Mouse (Mus musculus) G1E (cell line): Measurements from ENCODE around the gene Ndufv2. TPM values are rescaled to one million over a fixed set of nuclear protein-coding genes. Genes with fewer than 3 reads are reported as not detected.

Experiments
- ATAC-seq: 2 replicates; pipeline ENCODE4 v1.8.0; 2016; ENCODE audit warnings: mild to moderate bottlenecking; ENCODE audit not compliant: insufficient number of reproducible peaks, poor library complexity, low FRiP score, severe bottlenecking; ENCODE audit errors: extremely low read depth
- DNase-seq: peaks from one replicate; pipeline ENCODE4 v3.0.0; 2012; ENCODE audit warnings: low spot score
- H3K27me3 ChIP-seq: 2 replicates; pipeline ENCODE4 v1.6.1; 2012; ENCODE audit warnings: mild to moderate bottlenecking, low read length, inconsistent platforms; ENCODE audit not compliant: insufficient read depth
- H3K36me3 ChIP-seq: replicated peaks from 2 replicates; pipeline ENCODE3; 2012; ENCODE audit warnings: mild to moderate bottlenecking, inconsistent platforms
- H3K4me1 ChIP-seq: 2 replicates; pipeline ENCODE4 v1.6.1; 2012; ENCODE audit warnings: low read depth, low read length, inconsistent platforms, mixed read lengths; ENCODE audit not compliant: insufficient read depth
- H3K4me3 ChIP-seq: 2 replicates; pipeline ENCODE4 v1.5.1; 2012; ENCODE audit warnings: low read depth, mild to moderate bottlenecking, inconsistent platforms, low read length, moderate library complexity, mixed read lengths
- H3K9me3 ChIP-seq: replicated peaks from 2 replicates; pipeline ENCODE4 v1.6.1; 2012; ENCODE audit warnings: inconsistent platforms
- GATA1 ChIP-seq: IDR thresholded peaks from 2 replicates; pipeline ENCODE4 v1.6.1; 2012; ENCODE audit warnings: borderline replicate concordance, low read length, inconsistent platforms, mixed read lengths
- GATA2 ChIP-seq: IDR thresholded peaks from 2 replicates; pipeline ENCODE4 v1.6.1; 2012; ENCODE audit warnings: low read depth, low read length, inconsistent platforms, borderline replicate concordance
- POLR2AphosphoS5 ChIP-seq: IDR thresholded peaks from 2 replicates; pipeline ENCODE4 v1.6.1; 2012; ENCODE audit warnings: low read depth, low read length, inconsistent platforms; ENCODE audit not compliant: insufficient replicate concordance
- TAL1 ChIP-seq: conservative IDR thresholded peaks from 2 replicates; pipeline ENCODE4 v1.6.1; 2012; ENCODE audit warnings: low read depth, low read length, inconsistent platforms, mixed read lengths
- polyA plus RNA-seq: library from polyadenylated mRNA; stranded (reverse); fragments of >175 nt; gene quantifications from 2 replicates; pipeline ENCODE4 v1.2.3, GENCODE M21; 2012
- total RNA-seq, 2 experiments: library from RNA; stranded (forward) in 1 of 2; stranded (reverse) in 1 of 2; fragments of 200-1000 nt in 1 of 2; fragments of >200 nt in 1 of 2; fragmentation: Nextera tagmentation in 1 of 2; gene quantifications; 2 replicates each; pipeline ENCODE4 v1.2.3; 2014 to 2017

The Ndufv2 gene
- total and polyA plus RNA-seq, 3 experiments: 115 to 216 (median 133) TPM

DNA sequence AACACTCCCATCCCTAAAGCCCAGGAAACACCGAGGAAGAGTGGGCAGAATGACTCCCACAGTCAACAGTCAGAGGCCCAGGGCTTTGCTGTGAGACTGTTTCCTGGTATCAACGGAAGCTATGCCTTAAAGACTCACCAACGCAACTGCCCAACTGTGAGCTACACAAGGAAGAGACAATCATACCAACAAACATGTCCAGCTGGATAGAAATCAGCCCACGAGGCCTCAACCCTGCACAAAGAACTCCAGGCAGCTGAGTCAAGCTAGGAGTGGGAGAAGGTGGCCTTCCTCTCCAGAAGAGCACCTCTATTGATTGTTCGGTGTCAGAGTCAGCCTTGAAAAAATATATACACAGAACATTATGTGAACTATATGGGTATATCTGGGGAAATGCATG, 69.4 kb downstream of the Ndufv2 start:
- Histone ChIP-seq H3K4me1 (peaks cover 6% of the 10 kb centered on the region), H3K4me3 (no peak overlapping the region), H3K27me3 (no peaks in the 10 kb centered on the region), H3K36me3 (peaks cover 40% of the 10 kb centered on the region), H3K9me3 (0 out of 2 replicates have a peak, but pooled peaks cover 2% of the 10 kb centered on the region)
- DNase-seq (no peak), ATAC-seq (no peak)
- TF ChIP-seq TAL1 (no peak), GATA2 (no peak), POLR2AphosphoS5 (no peak), GATA1 (no peak)

Other genes with a start within 250 kb of the Ndufv2 start
- 29.6 and 32.5 TPM in 2 replicates for gene Ralbp1, start 215.8 kb downstream of the Ndufv2 start, total RNA-seq (2014; fragmentation: Nextera tagmentation)
- gene Ralbp1, start 215.8 kb downstream of the Ndufv2 start, total RNA-seq (2017): 63.1 and 69.1 TPM in 2 replicates
- gene Ralbp1, start 215.8 kb downstream of the Ndufv2 start, polyA plus RNA-seq: 54.8 and 58.4 TPM in 2 replicates
- 45.0 and 46.0 TPM in 2 replicates for gene Twsg1, start 150.3 kb downstream of the Ndufv2 start, total RNA-seq (2014; fragmentation: Nextera tagmentation)
- 27.5 and 28.8 TPM in 2 replicates for gene Twsg1, start 150.3 kb downstream of the Ndufv2 start, total RNA-seq (2017)
- 24.2 and 31.6 TPM in 2 replicates for gene Twsg1, start 150.3 kb downstream of the Ndufv2 start, polyA plus RNA-seq
- 59.2 and 67.7 TPM in 2 replicates for gene Ankrd12, start 24.5 kb downstream of the Ndufv2 start, total RNA-seq (2014; fragmentation: Nextera tagmentation)
- 61.0 and 74.8 TPM in 2 replicates for gene Ankrd12, start 24.5 kb downstream of the Ndufv2 start, total RNA-seq (2017)
- 5.5 and 5.9 TPM in 2 replicates for gene Ankrd12, start 24.5 kb downstream of the Ndufv2 start, polyA plus RNA-seq
- 20.2 and 24.1 TPM in 2 replicates for gene Washc1, start 10.0 kb upstream of the Ndufv2 start, total RNA-seq (2014; fragmentation: Nextera tagmentation)
- 37.0 and 39.7 TPM in 2 replicates for gene Washc1, start 10.0 kb upstream of the Ndufv2 start, total RNA-seq (2017)
- 41.1 and 44.5 TPM in 2 replicates for gene Washc1, start 10.0 kb upstream of the Ndufv2 start, polyA plus RNA-seq
- 20.2 and 22.9 TPM in 2 replicates for gene Ddx11, start 22.0 kb upstream of the Ndufv2 start, total RNA-seq (2014; fragmentation: Nextera tagmentation)
- gene Ddx11, start 22.0 kb upstream of the Ndufv2 start, total RNA-seq (2017): 18.9 and 28.1 TPM in 2 replicates
- gene Ddx11, start 22.0 kb upstream of the Ndufv2 start, polyA plus RNA-seq: 8.9 and 10.1 TPM in 2 replicates